Mouse (Mus musculus) Patski (cell line): ENCODE measurements at regions not wholly inside any gene's neighbourhood (a gene's known extent, or its start where the extent isn't known, plus 50 kb on each side); places are given as distances from the start of the nearest gene placed in this dataset.

Experiments
- ATAC-seq: fragments of 100-300 bp; one replicate; pipeline ENCODE4 v1.8.0; 2021
- CTCF ChIA-PET: fragments of 350-600 bp; sonication (Branson Sonifier 250); formaldehyde crosslinking; loops from one replicate; lab custom pipeline; 2022; ENCODE audit warnings: inconsistent platforms; lab: Charles Lee
- POLR2A ChIA-PET: fragments of 350-600 bp; sonication (Branson Sonifier 250); formaldehyde crosslinking; loops from one replicate; lab custom pipeline; 2022; ENCODE audit warnings: antibody characterized with exemption, inconsistent platforms; lab: Charles Lee
- DNase-seq: peaks from one replicate; pipeline ENCODE4 v3.0.0-alpha.2; 2011; ENCODE audit warnings: low read depth, low spot score
- H3K27me3 ChIP-seq: fragments of 371-371 bp; one replicate; pipeline ENCODE4 v1.5.1; 2021
- CTCF ChIP-seq: fragments of 100-300 bp; IDR thresholded peaks from one replicate; pipeline ENCODE4 v1.5.1; 2021
- in situ Hi-C: fragments of 300-500 bp; cut with MboI; formaldehyde crosslinking; loops from 3 replicates; pipeline ENCODE4 v1.11.1; 2018; ENCODE audit warnings: low pct_unique_long_range_greater_than_20kb, mixed read lengths

DNA sequence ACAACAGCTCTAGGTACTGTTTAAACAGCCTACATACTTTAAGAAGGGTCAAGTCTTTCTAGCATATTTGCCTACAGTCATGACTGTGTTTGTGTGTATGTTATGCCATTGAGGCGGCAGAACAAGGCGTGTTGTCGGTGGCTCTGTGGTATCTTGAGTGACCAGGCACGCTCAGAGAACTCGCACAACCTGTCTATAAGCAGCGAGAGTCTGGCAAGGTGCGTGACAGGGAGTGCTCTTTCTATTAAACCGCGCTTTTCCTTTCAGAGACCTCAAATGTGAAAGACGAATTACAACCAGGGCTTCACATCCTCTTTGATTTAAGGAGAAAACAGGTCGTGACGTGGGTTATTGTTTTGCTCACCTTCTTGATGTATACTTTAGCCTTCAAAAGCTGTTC lies 88.2 kb upstream of the Fam3c start:
- no peak for DNase-seq
- POLR2A ChIA-PET: no interaction called here
- CTCF ChIA-PET: no interaction called here
- no peak for ATAC-seq
- no peak for TF ChIP-seq CTCF
- H3K27me3 ChIP-seq: no peaks in the 10 kb centered on the region
- in situ Hi-C loops: no loop called here

DNA sequence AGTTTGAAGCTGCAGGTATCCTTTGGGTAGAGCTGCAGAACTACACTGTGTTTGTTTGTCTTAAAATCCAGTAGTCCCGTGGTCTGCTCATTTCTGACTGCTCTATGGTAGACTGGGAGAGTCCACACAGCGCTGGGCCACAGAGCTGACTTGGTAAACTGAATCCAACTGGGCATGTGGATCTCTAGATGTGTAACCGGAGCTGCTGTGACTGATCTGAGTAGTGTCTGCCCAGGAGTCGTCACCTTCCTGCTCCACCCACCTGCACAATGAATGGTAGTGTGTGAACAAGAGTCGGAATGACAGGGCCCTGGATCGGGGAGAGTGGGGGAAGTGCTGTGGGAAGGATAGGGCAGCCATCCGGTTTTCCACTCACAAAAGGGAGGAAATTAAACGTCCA lies 87.5 kb upstream of the Fam3c start:
- ATAC-seq (no peak), DNase-seq (no peak)
- POLR2A ChIA-PET: no interaction called here
- CTCF ChIA-PET: no interaction called here
- in situ Hi-C loops: no loop called here
- no peaks in the 10 kb centered on the region for H3K27me3 ChIP-seq
- TF ChIP-seq CTCF: no peak

DNA sequence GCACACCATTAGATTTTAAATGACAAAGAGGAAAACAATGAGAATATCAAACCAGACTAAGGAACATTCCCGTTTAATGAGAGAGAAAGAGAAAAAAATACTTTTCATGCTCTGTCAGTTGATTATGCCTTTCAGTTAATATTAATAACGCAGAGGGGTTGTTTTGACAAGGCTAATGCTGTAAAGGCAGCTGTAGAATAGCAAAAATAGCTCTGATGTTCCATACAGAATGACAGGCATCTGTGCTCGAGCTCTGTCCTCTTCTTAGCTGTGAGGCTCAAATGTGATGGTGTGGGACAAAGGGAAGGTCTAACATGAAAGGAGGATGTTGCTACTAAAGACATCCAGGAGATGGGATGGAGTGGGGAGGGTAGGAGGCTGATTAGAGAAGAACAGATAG lies 87.1 kb upstream of the Fam3c start:
- no peak for ATAC-seq
- DNase-seq: no peak
- in situ Hi-C loops: no loop called here
- no peak for TF ChIP-seq CTCF
- CTCF ChIA-PET: interaction anchor here (1.3 kb wide), 1 partner anchor 10 kb away, joined by 4 read pairs; no protein-coding TSS in a partner anchor
- POLR2A ChIA-PET: interaction anchor here (0.6 kb wide), 1 partner anchor 587 kb away, joined by 4 read pairs; no protein-coding TSS in a partner anchor
- no peaks in the 10 kb centered on the region for H3K27me3 ChIP-seq

DNA sequence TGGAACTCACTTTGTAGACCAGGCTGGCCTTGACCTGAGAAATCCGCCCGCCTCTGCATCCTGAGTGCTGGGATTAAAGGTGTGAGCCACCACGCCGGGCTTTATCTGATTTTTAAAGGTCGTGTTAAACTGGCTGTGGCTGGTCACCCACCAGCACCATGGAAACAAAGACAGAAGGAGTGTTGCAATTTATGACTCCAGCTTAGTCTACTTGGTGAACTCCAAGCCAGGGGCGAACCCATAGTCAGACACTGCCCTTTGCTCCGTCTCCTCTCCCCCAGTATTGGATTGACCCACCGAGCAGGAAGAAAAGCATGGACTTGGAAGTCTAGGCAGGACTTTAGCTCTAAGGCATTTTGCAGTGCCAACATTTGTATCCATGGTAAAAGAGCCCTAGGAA lies 86.5 kb upstream of the Fam3c start:
- ATAC-seq: no peak
- no peaks in the 10 kb centered on the region for H3K27me3 ChIP-seq
- no peak for DNase-seq
- in situ Hi-C loops: no loop called here
- TF ChIP-seq CTCF: no peak
- POLR2A ChIA-PET: interaction anchor here (0.6 kb wide), 1 partner anchor 587 kb away, joined by 4 read pairs; no protein-coding TSS in a partner anchor
- CTCF ChIA-PET: interaction anchor here (1.3 kb wide), 1 partner anchor 9 kb away, joined by 4 read pairs; no protein-coding TSS in a partner anchor

DNA sequence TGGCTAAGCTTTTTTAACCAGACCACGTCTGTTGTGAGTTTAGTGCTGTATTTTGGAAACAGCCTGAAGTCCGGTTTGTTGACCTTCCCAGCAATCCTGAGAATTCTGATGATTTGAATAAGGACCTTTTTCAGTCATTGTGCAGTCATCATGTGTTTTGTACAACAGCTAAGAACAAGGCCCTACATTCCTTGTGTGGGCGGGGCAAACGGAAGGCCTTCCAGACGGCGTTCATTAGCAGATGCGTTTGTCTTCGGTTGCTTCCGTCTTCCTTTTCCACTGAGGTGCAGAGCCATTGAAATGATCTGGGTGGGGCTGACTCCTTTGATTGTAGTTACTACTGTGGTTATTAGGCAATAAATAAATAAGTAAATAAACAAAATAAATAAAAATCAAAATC lies 83.8 kb upstream of the Fam3c start:
- ChIA-PET CTCF (interaction anchor here (1.0 kb wide), 1 partner anchor 15 kb away, joined by 4 read pairs; no protein-coding TSS in a partner anchor), POLR2A (no interaction called here)
- in situ Hi-C loops: no loop called here
- TF ChIP-seq CTCF: no peak
- ATAC-seq (no peak), DNase-seq (no peak)
- H3K27me3 ChIP-seq: no peaks in the 10 kb centered on the region

DNA sequence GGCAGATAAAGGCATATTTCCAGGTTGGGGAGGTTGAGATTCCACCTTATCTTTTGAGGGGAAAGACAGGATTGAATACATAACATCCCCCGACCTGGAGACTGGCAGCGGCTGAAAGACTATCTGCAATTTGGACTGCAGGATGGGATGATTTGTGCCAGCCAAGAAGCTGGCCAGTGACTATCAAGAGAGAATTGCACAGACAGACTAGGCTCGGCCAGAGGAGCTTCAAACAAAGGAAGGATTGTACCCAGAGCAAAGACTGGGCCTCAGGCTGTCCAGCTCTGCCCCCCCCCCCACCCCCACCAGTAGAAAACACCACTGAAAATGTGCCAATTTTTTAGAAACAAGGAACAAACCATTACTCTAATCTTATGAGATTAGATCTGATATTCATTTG lies 73.0 kb upstream of the Fam3c start:
- DNase-seq (no peak), ATAC-seq (no peak)
- in situ Hi-C loops: no loop called here
- CTCF ChIA-PET: interaction anchor here (0.9 kb wide), 1 partner anchor 11 kb away, joined by 3 read pairs; no protein-coding TSS in a partner anchor
- TF ChIP-seq CTCF: no peak
- POLR2A ChIA-PET: no interaction called here
- no peaks in the 10 kb centered on the region for H3K27me3 ChIP-seq

DNA sequence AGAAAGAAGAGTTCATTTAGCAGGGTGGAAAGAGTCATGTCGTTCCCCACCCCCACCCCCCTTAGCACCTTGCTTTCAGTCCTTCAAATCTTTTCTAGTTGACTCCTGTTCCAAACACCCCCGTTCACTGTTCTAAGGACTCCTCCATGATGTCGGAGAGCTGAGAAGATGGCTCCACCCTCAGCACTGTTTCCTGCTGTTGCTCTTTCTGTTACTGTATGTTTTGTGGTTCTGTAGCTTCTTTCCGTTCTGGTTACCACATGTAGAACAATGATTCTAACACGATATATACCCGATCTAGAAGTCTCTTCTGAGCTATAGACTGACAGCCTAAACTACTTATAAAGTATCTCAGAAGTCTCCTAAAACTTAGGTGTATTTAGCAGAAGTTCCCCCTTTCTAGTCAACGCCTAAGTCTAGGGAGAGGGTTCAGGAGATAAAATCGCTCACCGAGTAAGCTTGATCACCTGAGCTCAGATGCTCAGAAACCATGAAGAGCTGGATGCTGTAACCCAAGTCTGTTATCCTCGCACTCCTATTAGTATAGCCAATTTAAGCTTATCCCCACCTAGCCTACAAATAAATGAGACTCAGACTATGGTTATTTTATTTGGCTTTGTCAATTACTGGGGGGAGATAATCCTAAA lies 68.2 kb upstream of the Fam3c start:
- POLR2A ChIA-PET: interaction anchor here (0.6 kb wide), 1 partner anchor 137 kb away, joined by 3 read pairs; no protein-coding TSS in a partner anchor
- CTCF ChIA-PET: interaction anchor here (1.0 to 1.9 kb wide), 3 partner anchors 11 to 43 kb away, joined by 3 to 7 read pairs (median 4); no protein-coding TSS in a partner anchor
- no peak for ATAC-seq
- no peak for TF ChIP-seq CTCF
- no peak for DNase-seq
- in situ Hi-C loops: no loop called here
- H3K27me3 ChIP-seq: no peaks in the 10 kb centered on the region

DNA sequence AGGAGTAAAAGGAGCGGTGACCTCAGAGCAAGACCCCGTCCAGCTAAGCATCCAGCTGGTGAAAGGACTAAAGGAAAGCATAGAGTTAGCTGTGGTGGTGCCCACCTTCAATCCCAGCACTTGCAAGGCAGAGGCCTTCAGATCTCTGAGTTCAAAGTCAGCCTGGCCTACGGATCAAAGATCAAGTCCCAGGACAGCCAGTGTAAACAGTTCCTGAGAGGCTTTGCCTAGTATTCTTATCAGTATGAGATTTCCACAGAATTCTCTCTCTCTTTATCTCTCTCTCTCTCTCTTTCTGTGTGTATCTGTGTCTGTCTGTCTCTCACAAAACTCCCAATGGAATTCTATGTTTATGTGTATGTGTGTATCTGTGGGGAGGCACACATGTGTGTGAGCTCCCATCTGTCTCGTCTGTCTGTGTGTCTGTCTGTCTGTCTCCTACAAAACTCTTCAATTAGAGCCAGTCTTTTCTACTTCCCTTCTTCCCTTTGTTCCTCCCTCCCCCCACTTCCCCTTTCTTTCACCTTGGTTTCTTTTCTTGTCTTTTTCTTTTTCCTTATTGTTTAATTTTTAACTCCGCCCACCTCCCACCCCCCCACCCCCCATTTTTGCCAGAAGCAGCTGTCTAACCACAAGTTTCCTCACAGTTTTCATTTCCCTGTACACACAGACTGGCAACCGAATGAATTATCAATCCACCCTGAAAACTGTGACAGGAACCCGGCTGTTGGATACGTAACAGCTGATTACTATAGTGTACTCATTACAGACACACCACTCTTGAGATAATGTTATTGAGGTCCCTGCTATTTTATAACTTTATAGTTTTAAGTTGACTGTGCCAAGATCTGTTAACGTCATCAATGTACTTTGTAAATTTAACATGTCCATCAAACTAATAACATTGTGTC lies 67.3 kb upstream of the Fam3c start:
- H3K27me3 ChIP-seq: no peaks in the 10 kb centered on the region
- in situ Hi-C loops: no loop called here
- no peak for TF ChIP-seq CTCF
- DNase-seq: no peak
- ChIA-PET POLR2A (interaction anchor here (0.6 kb wide), 1 partner anchor 137 kb away, joined by 3 read pairs; no protein-coding TSS in a partner anchor), CTCF (interaction anchor here (1.3 to 1.9 kb wide), 3 partner anchors 16 to 42 kb away, joined by 3 to 7 read pairs (median 4); no protein-coding TSS in a partner anchor)
- no peak for ATAC-seq

DNA sequence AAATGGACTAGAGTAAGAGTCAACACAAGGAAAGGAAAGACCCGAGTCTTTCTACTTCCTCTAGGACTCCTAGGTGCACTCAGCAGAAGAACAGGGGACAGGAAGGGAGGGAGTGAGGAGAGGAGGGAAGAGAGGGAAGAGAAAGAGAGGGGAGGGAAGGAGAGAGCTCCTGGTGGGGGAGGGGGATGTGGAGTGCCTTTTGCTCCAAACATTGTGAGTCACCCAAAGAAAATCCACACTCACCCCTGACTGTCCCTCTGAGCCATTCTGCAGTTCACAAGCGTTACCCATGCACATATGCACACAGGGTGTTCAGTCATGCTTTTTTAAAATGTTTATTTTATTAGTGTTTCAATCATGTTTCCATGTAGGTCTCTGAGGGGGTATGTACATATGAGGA lies 65.5 kb upstream of the Fam3c start:
- ChIA-PET CTCF (interaction anchor here (1.5 kb wide), 1 partner anchor 9 kb away, joined by 5 read pairs; no protein-coding TSS in a partner anchor), POLR2A (no interaction called here)
- no peak for TF ChIP-seq CTCF
- H3K27me3 ChIP-seq: no peaks in the 10 kb centered on the region
- ATAC-seq (no peak), DNase-seq (no peak)
- in situ Hi-C loops: no loop called here

DNA sequence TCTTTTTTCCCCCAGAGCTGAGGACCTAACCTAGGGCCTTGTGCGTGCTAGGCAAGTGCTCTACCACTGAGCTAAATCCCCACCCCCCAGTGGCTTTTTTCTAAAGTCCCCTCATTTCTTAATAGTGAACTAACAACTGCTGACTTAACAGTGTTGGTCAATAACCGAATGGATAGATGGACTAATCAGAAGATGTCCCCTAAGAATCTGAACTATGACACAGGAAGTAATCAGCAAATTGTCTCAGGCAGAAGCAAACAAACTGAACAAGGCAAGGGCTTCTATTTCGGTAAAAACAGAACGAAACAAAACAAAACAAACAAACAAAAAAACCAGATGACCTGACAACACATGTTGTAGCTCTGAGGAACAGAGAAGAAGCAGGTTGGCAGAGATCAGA lies 62.2 kb upstream of the Fam3c start:
- ATAC-seq (no peak), DNase-seq (no peak)
- ChIA-PET POLR2A (no interaction called here), CTCF (interaction anchor here (1.0 kb wide), 1 partner anchor 11 kb away, joined by 3 read pairs; no protein-coding TSS in a partner anchor)
- no peaks in the 10 kb centered on the region for H3K27me3 ChIP-seq
- in situ Hi-C loops: no loop called here
- TF ChIP-seq CTCF: no peak
